Mouse (Mus musculus): ENCODE data around the gene F2r. TPM values are rescaled to one million over a fixed set of nuclear protein-coding genes. Genes with fewer than 3 reads are reported as not detected.

F2r gene
- total RNA-seq (2014; fragmentation: Nextera tagmentation) = 0.70 and 2.6 TPM in 2 replicates
- 2.1 TPM in 2 replicates for total RNA-seq (2017)

GRCm38 (mm10) chr13:95618309-95618712, at the start of gene F2r:
F2r (minus strand) TSS chr13:95618487.
- peak; percentile 98 for ATAC-seq (replicated peaks; ENCODE audit: poor library complexity, severe bottlenecking)

GRCm38 (mm10) chr13:95667260-95667659, 49.0 kb upstream of the F2r start:
- ATAC-seq (replicated peaks; ENCODE audit: poor library complexity, severe bottlenecking) = no peak

GRCm38 (mm10) chr13:95665644-95666356, 47.5 kb upstream of the F2r start:
- ATAC-seq (replicated peaks; ENCODE audit: poor library complexity, severe bottlenecking) = no peak

GRCm38 (mm10) chr13:95663834-95664233, 45.5 kb upstream of the F2r start:
- ATAC-seq (replicated peaks; ENCODE audit: poor library complexity, severe bottlenecking) = no peak

- ATAC-seq (replicated peaks; ENCODE audit: poor library complexity, severe bottlenecking) = no peak
These were observed 41.1 kb upstream of the F2r start for GRCm38 (mm10) chr13:95659432-95659831.

- ATAC-seq (replicated peaks; ENCODE audit: poor library complexity, severe bottlenecking) = no peak
These were observed 38.9 kb upstream of the F2r start for GRCm38 (mm10) chr13:95657171-95657570.

GRCm38 (mm10) chr13:95655284-95655683, 37.0 kb upstream of the F2r start:
- ATAC-seq (replicated peaks; ENCODE audit: poor library complexity, severe bottlenecking) = no peak

- no peak for ATAC-seq (replicated peaks; ENCODE audit: poor library complexity, severe bottlenecking)
These were observed 35.4 kb upstream of the F2r start for GRCm38 (mm10) chr13:95653696-95654095.

- no peak for ATAC-seq (replicated peaks; ENCODE audit: poor library complexity, severe bottlenecking)
These were observed 33.8 kb upstream of the F2r start for GRCm38 (mm10) chr13:95651870-95652668.

GRCm38 (mm10) chr13:95649941-95650340, 31.7 kb upstream of the F2r start:
- ATAC-seq (replicated peaks; ENCODE audit: poor library complexity, severe bottlenecking) = no peak

- no peak for ATAC-seq (replicated peaks; ENCODE audit: poor library complexity, severe bottlenecking)
These were observed 29.0 kb upstream of the F2r start for GRCm38 (mm10) chr13:95647248-95647647.

GRCm38 (mm10) chr13:95646687-95647111, 28.4 kb upstream of the F2r start:
- ATAC-seq (replicated peaks; ENCODE audit: poor library complexity, severe bottlenecking) = no peak

GRCm38 (mm10) chr13:95643740-95644139, 25.5 kb upstream of the F2r start:
- ATAC-seq (replicated peaks; ENCODE audit: poor library complexity, severe bottlenecking) = no peak

GRCm38 (mm10) chr13:95641061-95641986, 23.0 kb upstream of the F2r start:
- ATAC-seq (replicated peaks; ENCODE audit: poor library complexity, severe bottlenecking) = no peak

- ATAC-seq (replicated peaks; ENCODE audit: poor library complexity, severe bottlenecking) = no peak
These were observed 22.1 kb upstream of the F2r start for GRCm38 (mm10) chr13:95640408-95640807.

- ATAC-seq (replicated peaks; ENCODE audit: poor library complexity, severe bottlenecking) = peak; percentile 81
These were observed 21.2 kb upstream of the F2r start for GRCm38 (mm10) chr13:95639336-95640116.

- peak; percentile 55 for ATAC-seq (replicated peaks; ENCODE audit: poor library complexity, severe bottlenecking)
These were observed 20.6 kb upstream of the F2r start for GRCm38 (mm10) chr13:95638894-95639293.

GRCm38 (mm10) chr13:95637737-95638136, 19.4 kb upstream of the F2r start:
- ATAC-seq (replicated peaks; ENCODE audit: poor library complexity, severe bottlenecking) = no peak

GRCm38 (mm10) chr13:95635301-95635700, 17.0 kb upstream of the F2r start:
- no peak for ATAC-seq (replicated peaks; ENCODE audit: poor library complexity, severe bottlenecking)

- no peak for ATAC-seq (replicated peaks; ENCODE audit: poor library complexity, severe bottlenecking)
These were observed 16.2 kb upstream of the F2r start for GRCm38 (mm10) chr13:95634451-95634850.

Data from granulocyte monocyte progenitor cell, adult 5-6 weeks (primary cell).